ENCODE assay signal across 16 mouse cellular contexts in the genomic region with DNA sequence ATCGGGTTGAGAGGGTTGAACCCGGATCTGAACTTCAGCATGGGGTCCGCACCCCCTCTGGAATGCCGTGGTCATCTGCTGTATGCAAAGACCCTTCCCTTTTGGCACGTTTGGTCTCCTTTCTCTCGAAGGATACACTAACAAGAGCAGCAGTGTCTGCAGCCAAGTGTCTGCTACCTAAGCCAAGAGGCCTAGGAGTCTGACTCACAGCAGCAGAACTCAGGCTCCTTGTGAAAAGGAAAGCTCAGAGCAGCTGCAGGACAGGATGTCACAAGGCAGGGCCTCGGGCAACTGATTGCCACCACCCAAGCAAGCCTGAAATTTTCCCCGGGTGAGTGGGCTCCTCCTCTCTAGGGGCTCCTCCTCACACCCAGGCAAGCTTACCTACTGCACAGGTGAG.
"Had no signal": no experiment of that assay in that cellular context is flagged by ENCODE, and none has a peak within 500 bp of the region (broad histone marks: within the 10 kb centered on the region; RNA-seq: fewer than 3 reads in every experiment).

No protein-coding gene starts in this region.

- DNase-seq: gastrocnemius, postnatal 14 days; gastrocnemius, postnatal 36 days; heart, adult 2 months; heart, postnatal 10 days; heart, postnatal 4 days; kidney, adult 18-20 months; kidney, adult 8-10 months; kidney, postnatal 10 days; kidney, postnatal 25 days; kidney, postnatal 4 days; lung, adult 18-20 months had no signal

- ATAC-seq: hindbrain, embryonic 16.5 days; inflammation-experienced regulatory T-cells, adult 6 months; intestine, embryonic 15.5 days; intestine, postnatal 0 days; liver, embryonic 12.5 days had no signal
